Mouse (Mus musculus): Measurements from ENCODE around the gene Dennd1b. TPM values are rescaled to one million over a fixed set of nuclear protein-coding genes. Genes with fewer than 3 reads are reported as not detected.
A peak's percentile ranks its signal among the peaks of the same experiment; 100 is the strongest.

Gene Dennd1b
- polyA plus RNA-seq (2012; rRNA removed): 11.8 and 13.2 TPM in 2 replicates

GRCm38 (mm10) chr1:138963161-138963867 is at the start of gene Dennd1b:
Dennd1b (plus strand) TSS chr1:138963435.
- DNase-seq (ENCODE audit: low read depth in 1 of 2, low spot score in 2 of 2): peak in 1 of 2 experiments; percentile 78
- peak within 1 kb of the TSS; percentile 92 for H3K27ac ChIP-seq (ENCODE audit: insufficient read depth, low read length)
- TF ChIP-seq CTCF (IDR thresholded peaks at IDR 0.05; ENCODE audit: extremely low read depth, insufficient read depth, insufficient read length, insufficient replicate concordance) (no peak), POLR2A (IDR thresholded peaks at IDR 0.05; ENCODE audit: low read depth, low read length) (peak; percentile 68)
- peak within 1 kb of the TSS; percentile 76 for H3K4me3 ChIP-seq (ENCODE audit: extremely low read depth, insufficient read depth, insufficient read length)
- H3K36me3 ChIP-seq (ENCODE audit: control insufficient read depth, insufficient read depth, low read length): no peaks in the 10 kb centered on the region
- no peaks in the 10 kb centered on the region for H3K27me3 ChIP-seq (ENCODE audit: control insufficient read depth, insufficient read depth, low read length)
- under 1% methylated on average over 55 of the region's 69 CpGs for whole genome bisulfite sequencing
- peaks cover 12% of the 10 kb centered on the region; the same call in 1 of the 2 replicates for H3K4me1 ChIP-seq (ENCODE audit: control insufficient read depth, insufficient read depth, insufficient read length)

GRCm38 (mm10) chr1:138915596-138915995 is 47.6 kb upstream of the Dennd1b start:
- Histone ChIP-seq H3K36me3 (ENCODE audit: control insufficient read depth, insufficient read depth, low read length) (no peaks in the 10 kb centered on the region), H3K4me1 (ENCODE audit: control insufficient read depth, insufficient read depth, insufficient read length) (no peaks in the 10 kb centered on the region; the same call in 1 of the 2 replicates), H3K4me3 (ENCODE audit: extremely low read depth, insufficient read depth, insufficient read length) (no peak overlapping the region), H3K27ac (ENCODE audit: insufficient read depth, low read length) (no peak overlapping the region), H3K27me3 (ENCODE audit: control insufficient read depth, insufficient read depth, low read length) (no peaks in the 10 kb centered on the region)
- no peak for DNase-seq (ENCODE audit: low read depth in 1 of 2, low spot score in 2 of 2)
- 88% methylated on average over 3 of the region's 3 CpGs for WGBS
- TF ChIP-seq POLR2A (IDR thresholded peaks at IDR 0.05; ENCODE audit: low read depth, low read length) (no peak), CTCF (IDR thresholded peaks at IDR 0.05; ENCODE audit: extremely low read depth, insufficient read depth, insufficient read length, insufficient replicate concordance) (no peak)

GRCm38 (mm10) chr1:138919601-138920000 is 43.6 kb upstream of the Dennd1b start:
- WGBS: 87% methylated on average over 5 of the region's 5 CpGs
- TF ChIP-seq CTCF (IDR thresholded peaks at IDR 0.05; ENCODE audit: extremely low read depth, insufficient read depth, insufficient read length, insufficient replicate concordance) (no peak), POLR2A (IDR thresholded peaks at IDR 0.05; ENCODE audit: low read depth, low read length) (no peak)
- Histone ChIP-seq H3K36me3 (ENCODE audit: control insufficient read depth, insufficient read depth, low read length) (no peaks in the 10 kb centered on the region), H3K27me3 (ENCODE audit: control insufficient read depth, insufficient read depth, low read length) (no peaks in the 10 kb centered on the region), H3K4me1 (ENCODE audit: control insufficient read depth, insufficient read depth, insufficient read length) (peaks cover 2% of the 10 kb centered on the region; the same call in 1 of the 2 replicates), H3K4me3 (ENCODE audit: extremely low read depth, insufficient read depth, insufficient read length) (no peak overlapping the region), H3K27ac (ENCODE audit: insufficient read depth, low read length) (no peak overlapping the region)
- no peak for DNase-seq (ENCODE audit: low read depth in 1 of 2, low spot score in 2 of 2)

GRCm38 (mm10) chr1:138920082-138920481 is 43.2 kb upstream of the Dennd1b start:
- TF ChIP-seq CTCF (IDR thresholded peaks at IDR 0.05; ENCODE audit: extremely low read depth, insufficient read depth, insufficient read length, insufficient replicate concordance): no peak
- TF ChIP-seq POLR2A (IDR thresholded peaks at IDR 0.05; ENCODE audit: low read depth, low read length): no peak
- Histone ChIP-seq H3K36me3 (ENCODE audit: control insufficient read depth, insufficient read depth, low read length) (no peaks in the 10 kb centered on the region), H3K4me3 (ENCODE audit: extremely low read depth, insufficient read depth, insufficient read length) (no peak overlapping the region), H3K27me3 (ENCODE audit: control insufficient read depth, insufficient read depth, low read length) (no peaks in the 10 kb centered on the region), H3K27ac (ENCODE audit: insufficient read depth, low read length) (no peak overlapping the region), H3K4me1 (ENCODE audit: control insufficient read depth, insufficient read depth, insufficient read length) (peaks cover 2% of the 10 kb centered on the region; the same call in 1 of the 2 replicates)
- WGBS: 79% methylated on average over 3 of the region's 3 CpGs
- DNase-seq (ENCODE audit: low read depth in 1 of 2, low spot score in 2 of 2): no peak

- Histone ChIP-seq H3K36me3 (ENCODE audit: control insufficient read depth, insufficient read depth, low read length) (no peaks in the 10 kb centered on the region), H3K4me1 (ENCODE audit: control insufficient read depth, insufficient read depth, insufficient read length) (peaks cover 2% of the 10 kb centered on the region; the same call in 1 of the 2 replicates), H3K27ac (ENCODE audit: insufficient read depth, low read length) (no peak overlapping the region), H3K4me3 (ENCODE audit: extremely low read depth, insufficient read depth, insufficient read length) (no peak overlapping the region), H3K27me3 (ENCODE audit: control insufficient read depth, insufficient read depth, low read length) (no peaks in the 10 kb centered on the region)
- DNase-seq (ENCODE audit: low read depth in 1 of 2, low spot score in 2 of 2): no peak
- WGBS: 81% methylated on average over 1 of the region's 1 CpGs
- TF ChIP-seq CTCF (IDR thresholded peaks at IDR 0.05; ENCODE audit: extremely low read depth, insufficient read depth, insufficient read length, insufficient replicate concordance) (no peak), POLR2A (IDR thresholded peaks at IDR 0.05; ENCODE audit: low read depth, low read length) (no peak)
These were observed 42.4 kb upstream of the Dennd1b start for GRCm38 (mm10) chr1:138920799-138921198.

GRCm38 (mm10) chr1:138922886-138923285 is 40.3 kb upstream of the Dennd1b start:
- no peaks in the 10 kb centered on the region for H3K36me3 ChIP-seq (ENCODE audit: control insufficient read depth, insufficient read depth, low read length)
- H3K4me3 ChIP-seq (ENCODE audit: extremely low read depth, insufficient read depth, insufficient read length): no peak overlapping the region
- 61% methylated on average over 6 of the region's 6 CpGs for WGBS
- H3K27me3 ChIP-seq (ENCODE audit: control insufficient read depth, insufficient read depth, low read length): no peaks in the 10 kb centered on the region
- no peak overlapping the region for H3K27ac ChIP-seq (ENCODE audit: insufficient read depth, low read length)
- H3K4me1 ChIP-seq (ENCODE audit: control insufficient read depth, insufficient read depth, insufficient read length): peaks cover 2% of the 10 kb centered on the region; the same call in 1 of the 2 replicates
- DNase-seq (ENCODE audit: low read depth in 1 of 2, low spot score in 2 of 2): peak in 1 of 2 experiments; percentile 12
- no peak for TF ChIP-seq CTCF (IDR thresholded peaks at IDR 0.05; ENCODE audit: extremely low read depth, insufficient read depth, insufficient read length, insufficient replicate concordance)
- no peak for TF ChIP-seq POLR2A (IDR thresholded peaks at IDR 0.05; ENCODE audit: low read depth, low read length)

GRCm38 (mm10) chr1:138924282-138924681 is 39.0 kb upstream of the Dennd1b start:
- TF ChIP-seq CTCF (IDR thresholded peaks at IDR 0.05; ENCODE audit: extremely low read depth, insufficient read depth, insufficient read length, insufficient replicate concordance): no peak
- TF ChIP-seq POLR2A (IDR thresholded peaks at IDR 0.05; ENCODE audit: low read depth, low read length): no peak
- 79% methylated on average over 2 of the region's 2 CpGs for WGBS
- DNase-seq (ENCODE audit: low read depth in 1 of 2, low spot score in 2 of 2): no peak

More at GRCm38 (mm10) chr1:138924282-138924681, 39.0 kb upstream of the Dennd1b start:
- no peaks in the 10 kb centered on the region for H3K27me3 ChIP-seq (ENCODE audit: control insufficient read depth, insufficient read depth, low read length)
- no peak overlapping the region for H3K4me3 ChIP-seq (ENCODE audit: extremely low read depth, insufficient read depth, insufficient read length)
- peaks cover 2% of the 10 kb centered on the region; the same call in 1 of the 2 replicates for H3K4me1 ChIP-seq (ENCODE audit: control insufficient read depth, insufficient read depth, insufficient read length)
- H3K27ac ChIP-seq (ENCODE audit: insufficient read depth, low read length): no peak overlapping the region
- H3K36me3 ChIP-seq (ENCODE audit: control insufficient read depth, insufficient read depth, low read length): no peaks in the 10 kb centered on the region
